10 mouse cellular contexts compared by ENCODE assay signal in the genomic region with DNA sequence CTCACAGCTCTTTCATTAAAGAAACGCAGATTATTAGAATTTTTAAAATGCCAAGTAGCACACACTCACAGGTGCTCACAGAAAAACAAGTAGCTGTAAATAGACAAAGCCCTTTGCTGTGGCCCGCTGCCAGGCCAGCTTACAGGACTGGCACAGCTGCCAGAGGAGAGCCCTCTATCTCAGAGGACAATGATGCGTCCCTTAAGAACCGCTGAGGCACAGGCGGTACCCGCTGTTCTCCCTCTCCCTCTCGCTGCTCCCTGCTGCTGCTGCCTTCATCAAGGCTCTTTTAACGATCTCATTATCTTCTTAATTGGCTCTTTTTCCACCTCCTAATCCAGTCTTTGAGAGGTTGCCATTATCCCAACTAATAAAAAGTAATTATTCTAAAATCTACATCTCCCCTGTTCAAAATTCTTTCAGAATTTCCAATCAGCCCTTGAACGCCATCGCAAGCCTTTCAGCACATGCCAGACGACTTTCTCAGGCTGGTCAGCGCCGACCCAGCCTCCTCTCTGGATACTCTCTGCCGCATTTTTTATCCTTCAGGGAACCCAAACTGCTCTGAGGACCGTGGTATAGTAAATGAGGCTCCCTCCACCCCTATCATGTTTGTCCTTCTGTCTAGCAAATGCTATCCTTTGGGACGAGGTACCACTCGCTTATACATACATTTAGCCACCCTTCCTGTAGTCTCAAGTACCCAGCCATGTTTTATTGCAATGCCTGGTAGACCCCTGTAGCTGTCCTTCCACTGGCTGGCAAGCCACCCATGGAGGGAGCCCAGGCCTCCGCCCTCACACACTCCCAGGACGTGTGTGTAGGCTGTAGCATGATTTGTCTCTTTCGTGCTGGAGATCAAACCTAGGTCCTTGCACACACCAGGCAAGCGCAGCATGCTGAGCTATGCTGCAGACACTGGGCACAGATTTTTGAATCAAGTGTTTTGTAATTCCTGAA. TPM values are rescaled to one million over a fixed set of nuclear protein-coding genes. Genes with fewer than 3 reads are reported as not detected.
DNase-seq lines count a peak whose midpoint lies in the region; ATAC-seq and TF ChIP-seq lines count a peak whose summit lies in the region.
"Had no signal": no experiment of that assay in that cellular context is flagged by ENCODE, and none has a peak within 500 bp of the region (broad histone marks: within the 10 kb centered on the region; RNA-seq: fewer than 3 reads in every experiment).

No protein-coding gene starts in this region.

- H3K4me2 ChIP-seq in embryonic facial prominence, embryonic 13.5 days = no peak overlapping the region
- peak overlapping the region; percentile 20 for H3K4me2 ChIP-seq in midbrain, embryonic 14.5 days (ENCODE audit: low read length)

- H3K79me2 ChIP-seq in heart, adult 2 months (replicated peaks; ENCODE audit: control insufficient read depth, insufficient read depth, low read length) = peaks cover 4% of the 10 kb centered on the region; the same call in 1 of the 2 replicates

- H3K27ac ChIP-seq in heart, adult 2 months = peak overlapping the region; percentile 5; the same call in 1 of the 2 replicates
- peak overlapping the region; percentile 45; the same call in 1 of the 2 replicates for H3K27ac ChIP-seq in embryonic facial prominence, embryonic 13.5 days
- peak overlapping the region; percentile 52 for H3K27ac ChIP-seq in midbrain, embryonic 14.5 days (replicated peaks; ENCODE audit: low read depth, low read length)

- DNase-seq in heart, adult 2 months = peak; percentile 39 to 52
- no peak for DNase-seq in heart, adult 8-10 months (ENCODE audit: low spot score)
- DNase-seq in heart, postnatal 4 days = peak; percentile 64
- DNase-seq in midbrain, embryonic 14.5 days = peak; percentile 84
- no peak for DNase-seq in natural killer cell, adult 2 months (ENCODE audit: low spot score in 2 of 2)
- DNase-seq in adipocyte (ENCODE audit: low spot score) = no peak
- DNase-seq: kidney, adult 2 months had no signal

- ATAC-seq in embryonic facial prominence, embryonic 13.5 days (ENCODE audit: insufficient number of reproducible peaks, insufficient read depth, low FRiP score, low TSS enrichment, low read depth) = no peak
- ATAC-seq in midbrain, embryonic 14.5 days (ENCODE audit: low FRiP score, low TSS enrichment) = peak; percentile 66; the same call in 1 of the 2 replicates
- no peak for ATAC-seq in activated CD4-positive, CD25-positive, alpha-beta regulatory T cell, adult 4 months

- no peak for TF ChIP-seq CTCF in heart, adult 2 months (IDR thresholded peaks at IDR 0.05)

- 58% methylated on average over 21 of the region's 21 CpGs for WGBS in heart, adult 2 months
- 48% methylated on average over 21 of the region's 21 CpGs for WGBS in embryonic facial prominence, embryonic 13.5 days
- 20% methylated on average over 21 of the region's 21 CpGs for WGBS in midbrain, embryonic 14.5 days

- peaks cover 13% of the 10 kb centered on the region for H3K36me3 ChIP-seq in heart, adult 2 months (ENCODE audit: control insufficient read depth, insufficient read depth, low read length)
- peaks cover 40% of the 10 kb centered on the region for H3K36me3 ChIP-seq in embryonic facial prominence, embryonic 13.5 days
- H3K36me3 ChIP-seq in midbrain, embryonic 14.5 days (ENCODE audit: control insufficient read depth, insufficient read depth, low read length) = no peaks in the 10 kb centered on the region

- H3K9ac ChIP-seq in heart, adult 2 months (ENCODE audit: low read depth, low read length) = no peak overlapping the region
- no peak overlapping the region for H3K9ac ChIP-seq in embryonic facial prominence, embryonic 13.5 days
- peak overlapping the region; percentile 13; the same call in 1 of the 2 replicates for H3K9ac ChIP-seq in midbrain, embryonic 14.5 days (replicated peaks; ENCODE audit: low read length)

- intact Hi-C loops in heart, adult 2 months (cut with DNase I) = no loop called here

- no peaks in the 10 kb centered on the region for H3K27me3 ChIP-seq in heart, adult 2 months (ENCODE audit: control insufficient read depth, insufficient read depth, low read length)
- no peaks in the 10 kb centered on the region for H3K27me3 ChIP-seq in embryonic facial prominence, embryonic 13.5 days
- no peaks in the 10 kb centered on the region for H3K27me3 ChIP-seq in midbrain, embryonic 14.5 days (ENCODE audit: control insufficient read depth, insufficient read depth, low read length)

- no peak for TF ChIP-seq EP300 in heart, adult 2 months (IDR thresholded peaks at IDR 0.05; ENCODE audit: insufficient read depth, low read depth, low read length)

- peaks cover 11% of the 10 kb centered on the region for H3K4me1 ChIP-seq in heart, adult 2 months (ENCODE audit: control insufficient read depth, insufficient read depth, low read length)
- peaks cover 46% of the 10 kb centered on the region for H3K4me1 ChIP-seq in embryonic facial prominence, embryonic 13.5 days
- H3K4me1 ChIP-seq in midbrain, embryonic 14.5 days (ENCODE audit: control insufficient read depth, insufficient read depth, low read length) = peaks cover 15% of the 10 kb centered on the region; the same call in 1 of the 2 replicates

- no peak overlapping the region for H3K4me3 ChIP-seq in heart, adult 2 months
- H3K4me3 ChIP-seq in embryonic facial prominence, embryonic 13.5 days = no peak overlapping the region
- H3K4me3 ChIP-seq in midbrain, embryonic 14.5 days (replicated peaks; ENCODE audit: low read depth, low read length) = no peak overlapping the region
- H3K4me3 ChIP-seq: megakaryocyte, embryonic 14.5 days had no signal

- H3K9me3 ChIP-seq in embryonic facial prominence, embryonic 13.5 days = no peaks in the 10 kb centered on the region
- no peaks in the 10 kb centered on the region for H3K9me3 ChIP-seq in midbrain, embryonic 14.5 days (ENCODE audit: control insufficient read depth, low read length)
- H3K9me3 ChIP-seq: megakaryocyte, embryonic 14.5 days had no signal

- no peak for TF ChIP-seq POLR2A in heart, adult 2 months (IDR thresholded peaks at IDR 0.05; ENCODE audit: insufficient read depth, low read depth, low read length)

RNA-seq across cellular contexts. Expression of a gene that starts 35.4 kb away (rescaled TPM):
- 10 to 100 TPM; 17.4 to 17.9 TPM for total RNA-seq in heart, adult 2 months (2021)
- 21.6 and 27.9 TPM in 2 replicates for polyA plus RNA-seq in heart, adult 2 months (2012; rRNA removed)
- 10 to 100 TPM; 17.8 to 23.6 (median 18.1) TPM for total RNA-seq in heart, adult 8-10 months (2022)
- 70.8 and 71.5 TPM in 2 replicates for polyA plus RNA-seq in embryonic facial prominence, embryonic 13.5 days (2015; fragmentation: Nextera tagmentation; extraction: Ambion mirVana)
- total RNA-seq in heart, postnatal 4 days (2021) = 10 to 100 TPM; 29.3 to 31.3 TPM
- polyA plus RNA-seq in midbrain, embryonic 14.5 days (2014; fragmentation: Nextera tagmentation; extraction: Ambion mirVana) = 70.9 and 74.5 TPM in 2 replicates
- polyA plus RNA-seq in activated CD4-positive, CD25-positive, alpha-beta regulatory T cell, adult 4 months (2017; shearing (Covaris generic)) = 10 to 100 TPM; 63.5 to 71.6 TPM

Comparison
In these comparisons a context has a peak if more than half of its experiments do, and no peak if none do; other contexts are left out.
1. DNase-seq: peak in heart, adult 2 months (2 of 2), heart, postnatal 4 days (single experiment) and midbrain, embryonic 14.5 days (single experiment); none in heart, adult 8-10 months (single experiment), natural killer cell, adult 2 months (0 of 2) and adipocyte (single experiment).
2. Peak in every context shown above with its lines, with median percentiles within 50 percentile points of each other: H3K27ac ChIP-seq.